Mouse (Mus musculus) embryo, embryonic 9.5 days (tissue): ENCODE data around the gene Rplp0.

Experiments used
- DNase-seq: peaks from one replicate; pipeline ENCODE4 v3.0.0-alpha.2; 2017; ENCODE audit errors: extremely low spot score

The Rplp0 gene

DNA sequence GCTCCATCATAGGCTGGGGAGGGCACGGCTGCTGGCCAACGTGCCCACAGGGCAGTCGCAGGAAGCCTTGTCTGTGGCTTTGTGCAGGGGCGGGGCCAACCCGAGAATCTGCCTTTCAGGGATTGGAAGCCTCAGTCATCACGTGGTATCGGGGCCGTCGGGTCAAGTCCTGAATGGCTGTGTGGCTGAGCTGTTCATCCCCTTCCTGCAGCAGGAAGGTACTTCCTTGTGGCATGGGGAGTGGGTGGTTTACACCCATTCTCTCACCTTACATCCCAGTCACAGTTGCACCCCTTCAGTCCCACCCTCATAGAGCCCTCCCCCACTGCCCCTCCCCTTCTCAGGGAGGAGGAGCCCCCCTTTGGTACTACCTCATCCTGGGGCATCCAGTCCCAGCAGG lies 22.4 kb downstream of the Rplp0 start:
- DNase-seq, result no peak

- no peak for DNase-seq
These were observed 26.3 kb downstream of the Rplp0 start for GRCm38 (mm10) chr5:115585616-115586015.

GRCm38 (mm10) chr5:115586166-115586565 lies 26.9 kb downstream of the Rplp0 start:
- DNase-seq, result no peak

DNA sequence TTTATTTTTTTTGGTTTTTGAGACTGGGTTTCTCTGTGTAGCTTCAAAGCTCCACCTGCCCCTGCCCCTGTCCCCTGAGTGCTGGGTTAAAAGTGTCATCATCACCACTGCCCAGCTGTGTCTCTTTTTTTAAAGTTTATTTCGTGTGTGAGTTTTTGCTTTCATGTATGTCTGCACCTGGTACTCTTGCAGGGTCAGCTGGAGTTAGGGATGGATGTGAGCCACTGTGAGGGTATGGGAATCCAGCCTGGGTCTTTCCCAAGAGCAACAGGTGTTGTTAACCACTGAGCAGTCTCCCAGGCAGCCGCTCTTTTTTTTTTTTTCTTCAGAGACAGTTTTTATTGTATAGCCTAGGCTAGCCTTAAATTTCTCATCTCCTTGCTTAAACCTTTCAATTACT lies 27.5 kb downstream of the Rplp0 start:
- no peak for DNase-seq

GRCm38 (mm10) chr5:115591028-115591427 lies 31.8 kb downstream of the Rplp0 start:
- DNase-seq, result no peak

DNA sequence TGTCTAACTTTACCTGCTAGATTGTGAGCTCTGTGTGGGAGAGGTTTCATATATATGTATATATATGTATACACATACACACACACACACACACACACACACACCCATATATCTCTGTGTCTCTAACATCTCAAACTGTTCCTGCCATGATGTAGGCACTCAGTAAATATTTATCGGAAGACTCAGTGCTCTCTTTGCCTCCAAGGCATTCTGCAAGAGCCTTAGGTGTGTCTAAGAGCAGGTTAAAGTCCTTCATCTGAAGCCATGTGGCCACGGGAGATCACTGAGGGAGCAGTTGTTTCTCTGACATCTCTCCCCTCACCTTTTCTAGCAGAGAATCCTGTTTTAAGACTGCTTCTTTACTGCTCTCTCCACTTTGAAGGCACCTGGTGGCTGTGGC lies 32.2 kb downstream of the Rplp0 start:
- no peak for DNase-seq

DNA sequence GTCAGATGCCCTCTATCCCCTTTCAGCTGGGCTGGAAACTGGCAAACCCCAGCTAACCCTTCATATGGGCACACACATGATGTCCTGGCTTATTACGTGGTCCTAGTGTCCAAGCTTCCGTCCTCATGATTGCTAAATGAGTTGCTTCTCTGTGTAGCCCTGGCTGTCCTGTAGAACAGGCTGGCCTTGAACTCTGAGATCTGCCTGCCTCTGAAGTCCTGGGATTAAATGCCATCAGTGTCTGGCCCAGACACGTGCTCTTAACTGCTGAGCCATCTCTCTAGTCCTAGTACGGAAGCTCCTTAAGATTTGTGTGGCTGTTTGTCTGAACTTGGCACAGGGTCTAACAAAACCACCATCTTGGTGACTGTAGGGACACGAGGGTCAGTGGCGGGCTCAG lies 44.3 kb downstream of the Rplp0 start:
- no peak for DNase-seq

DNA sequence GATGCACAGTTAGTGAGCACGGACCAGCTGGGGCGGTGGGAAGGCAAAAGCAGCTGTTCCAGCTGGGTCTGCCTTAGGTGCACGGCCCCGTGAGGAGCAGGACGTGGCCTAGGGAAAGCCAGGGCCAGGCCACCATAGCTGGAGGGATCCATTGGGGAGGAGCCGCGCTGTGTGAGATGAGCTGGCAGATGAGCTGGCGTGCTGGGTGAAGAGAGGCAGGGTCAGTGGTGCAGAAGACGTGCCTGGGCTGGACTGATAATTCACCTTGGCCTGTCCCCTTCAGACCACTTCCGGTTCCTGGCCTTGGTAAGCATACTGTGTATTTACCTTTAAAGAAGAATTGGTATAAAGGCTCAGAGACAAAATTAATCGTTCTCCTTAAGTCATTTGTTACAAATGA lies 52.3 kb downstream of the Rplp0 start:
- no peak for DNase-seq
